Mouse (Mus musculus): ENCODE measurements around the gene Tmem179. TPM values are rescaled to one million over a fixed set of nuclear protein-coding genes. Genes with fewer than 3 reads are reported as not detected.

Gene Tmem179
- polyA plus RNA-seq, 1 experiment from 2014 or later: not detected

DNA sequence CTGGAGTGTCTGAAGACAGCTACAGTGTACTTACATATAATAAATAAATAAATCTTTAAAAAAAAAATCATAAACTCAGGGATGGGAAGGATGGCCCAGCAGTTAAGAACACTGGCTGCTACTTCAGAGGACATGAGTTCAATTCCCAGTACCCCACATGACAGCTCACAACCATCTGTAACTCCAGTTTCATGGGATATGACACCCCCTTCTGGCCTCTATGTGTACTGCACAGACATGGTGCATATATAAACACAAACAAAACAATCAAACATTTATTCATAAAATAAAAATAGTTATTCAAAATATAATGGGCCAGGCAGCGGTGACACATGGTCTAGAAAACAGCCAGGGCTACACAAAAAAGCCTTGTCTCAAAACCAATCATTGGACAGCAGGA is 32.7 kb upstream of the Tmem179 start:
- ATAC-seq (no peak), DNase-seq (ENCODE audit: low spot score) (no peak)
- Histone ChIP-seq H3K27me3 (replicated peaks; ENCODE audit: insufficient read depth, low read length) (no peaks in the 10 kb centered on the region), H3K36me3 (ENCODE audit: insufficient read depth, low read length) (no peaks in the 10 kb centered on the region), H3K4me1 (ENCODE audit: insufficient read depth, low read depth, low read length) (no peaks in the 10 kb centered on the region), H3K4me3 (ENCODE audit: low read depth, low read length) (no peak overlapping the region), H3K27ac (ENCODE audit: low read length) (no peak overlapping the region), H3K4me2 (replicated peaks; ENCODE audit: low read depth, low read length) (no peak overlapping the region), H3K9me3 (ENCODE audit: low read length) (no peaks in the 10 kb centered on the region), H3K9ac (replicated peaks; ENCODE audit: low read depth) (no peak overlapping the region)
- 86% methylated on average over 1 of the region's 1 CpGs for WGBS
- TF ChIP-seq CTCF (IDR thresholded peaks at IDR 0.05) (no peak), EP300 (IDR thresholded peaks at IDR 0.05) (no peak)

DNA sequence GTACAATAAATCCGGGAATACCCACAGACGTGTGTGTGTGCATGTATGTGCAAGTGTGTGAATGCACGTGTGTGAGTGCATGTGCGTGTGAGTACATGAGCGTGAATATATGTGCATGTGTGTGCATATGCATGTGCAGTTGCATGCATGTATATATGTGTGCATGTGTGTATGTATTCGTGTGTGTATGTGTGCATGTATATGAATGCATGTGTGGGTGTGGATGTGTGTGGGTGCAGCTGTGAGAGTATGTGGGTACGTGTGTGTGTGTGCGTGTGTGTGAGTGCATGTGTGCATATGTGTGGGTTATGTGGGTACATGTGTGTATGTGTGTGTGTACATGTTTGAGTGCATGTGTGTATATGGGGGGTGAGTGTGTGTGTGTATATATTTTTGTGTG is 29.6 kb upstream of the Tmem179 start:
- Histone ChIP-seq H3K4me3 (ENCODE audit: low read depth, low read length) (no peak overlapping the region), H3K4me2 (replicated peaks; ENCODE audit: low read depth, low read length) (no peak overlapping the region), H3K27me3 (replicated peaks; ENCODE audit: insufficient read depth, low read length) (no peaks in the 10 kb centered on the region), H3K27ac (ENCODE audit: low read length) (no peak overlapping the region), H3K4me1 (ENCODE audit: insufficient read depth, low read depth, low read length) (no peaks in the 10 kb centered on the region), H3K9ac (replicated peaks; ENCODE audit: low read depth) (no peak overlapping the region), H3K36me3 (ENCODE audit: insufficient read depth, low read length) (no peaks in the 10 kb centered on the region), H3K9me3 (ENCODE audit: low read length) (no peaks in the 10 kb centered on the region)
- no peak for TF ChIP-seq EP300 (IDR thresholded peaks at IDR 0.05)
- no peak for TF ChIP-seq CTCF (IDR thresholded peaks at IDR 0.05)
- DNase-seq (ENCODE audit: low spot score): no peak
- 91% methylated on average over 8 of the region's 8 CpGs for WGBS
- no peak for ATAC-seq

DNA sequence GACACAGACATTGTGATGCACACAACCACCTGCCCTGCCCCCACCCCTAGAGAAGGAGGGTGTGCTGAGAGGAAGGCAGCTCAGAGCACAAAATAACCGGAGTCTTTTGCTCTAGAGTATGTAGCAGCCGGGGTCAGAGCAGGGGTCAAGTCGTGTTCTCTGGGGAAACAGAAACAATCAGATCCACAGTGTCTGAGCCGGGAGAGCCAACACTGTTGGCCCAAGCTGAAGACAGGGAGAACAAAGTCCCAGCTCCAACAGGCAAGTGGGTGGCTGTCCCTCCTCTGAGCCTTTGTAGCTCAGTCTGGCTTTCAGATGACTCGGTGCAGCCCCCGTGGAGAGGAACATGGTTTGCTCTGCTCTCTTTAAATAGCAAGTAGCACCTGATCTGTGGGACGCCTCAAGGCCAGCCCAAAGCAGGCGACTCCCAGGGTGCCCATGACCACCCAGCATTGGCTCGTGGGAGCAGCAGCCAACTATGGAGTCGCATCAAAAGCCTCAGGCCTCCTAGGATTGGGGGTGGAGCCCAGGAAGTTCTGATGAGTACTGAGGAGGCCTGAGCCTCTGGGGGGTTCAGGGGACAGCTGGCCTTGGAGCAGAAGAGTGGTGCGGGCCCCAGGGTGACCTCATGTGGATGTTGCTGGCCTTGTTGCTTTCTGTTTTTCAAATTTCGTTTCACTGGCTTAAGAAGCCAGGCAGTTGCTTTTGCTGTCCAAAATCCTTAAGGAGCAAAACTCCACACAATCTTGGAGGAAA is 28.6 kb upstream of the Tmem179 start:
- ATAC-seq: no peak
- DNase-seq (ENCODE audit: low spot score): no peak
- WGBS: 38% methylated on average over 12 of the region's 12 CpGs
- H3K9ac ChIP-seq (replicated peaks; ENCODE audit: low read depth): no peak overlapping the region
- H3K36me3 ChIP-seq (ENCODE audit: insufficient read depth, low read length): no peaks in the 10 kb centered on the region
- no peak overlapping the region for H3K4me3 ChIP-seq (ENCODE audit: low read depth, low read length)
- no peak overlapping the region for H3K27ac ChIP-seq (ENCODE audit: low read length)
- H3K27me3 ChIP-seq (replicated peaks; ENCODE audit: insufficient read depth, low read length): no peaks in the 10 kb centered on the region
- no peaks in the 10 kb centered on the region for H3K9me3 ChIP-seq (ENCODE audit: low read length)
- TF ChIP-seq CTCF (IDR thresholded peaks at IDR 0.05): no peak
- no peaks in the 10 kb centered on the region for H3K4me1 ChIP-seq (ENCODE audit: insufficient read depth, low read depth, low read length)
- H3K4me2 ChIP-seq (replicated peaks; ENCODE audit: low read depth, low read length): no peak overlapping the region

DNA sequence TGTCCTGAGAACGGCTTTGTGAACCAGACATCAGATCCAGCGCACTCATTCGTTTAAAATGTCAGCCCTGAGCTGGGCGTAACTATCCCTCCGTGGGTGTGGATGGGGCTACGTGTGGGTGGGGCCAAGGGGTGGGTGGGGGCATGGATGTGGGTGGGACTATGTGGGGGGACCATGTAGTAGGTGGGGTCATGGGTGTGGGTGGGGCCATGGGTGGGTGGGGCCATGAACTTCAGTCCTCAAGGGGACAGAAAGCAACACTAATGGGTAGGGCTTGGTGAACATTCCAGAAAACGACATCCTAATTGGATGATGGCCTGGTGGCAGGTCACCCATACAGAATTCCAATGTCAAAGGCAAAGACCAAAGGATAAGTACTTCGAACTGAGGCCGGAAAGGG is 27.4 kb upstream of the Tmem179 start:
- Histone ChIP-seq H3K4me2 (replicated peaks; ENCODE audit: low read depth, low read length) (no peak overlapping the region), H3K4me1 (ENCODE audit: insufficient read depth, low read depth, low read length) (no peaks in the 10 kb centered on the region), H3K27ac (ENCODE audit: low read length) (no peak overlapping the region), H3K9ac (replicated peaks; ENCODE audit: low read depth) (no peak overlapping the region), H3K4me3 (ENCODE audit: low read depth, low read length) (no peak overlapping the region), H3K27me3 (replicated peaks; ENCODE audit: insufficient read depth, low read length) (no peaks in the 10 kb centered on the region), H3K36me3 (ENCODE audit: insufficient read depth, low read length) (no peaks in the 10 kb centered on the region), H3K9me3 (ENCODE audit: low read length) (no peaks in the 10 kb centered on the region)
- no peak for DNase-seq (ENCODE audit: low spot score)
- WGBS: 68% methylated on average over 9 of the region's 9 CpGs
- no peak for TF ChIP-seq CTCF (IDR thresholded peaks at IDR 0.05)
- TF ChIP-seq EP300 (IDR thresholded peaks at IDR 0.05): no peak
- ATAC-seq: no peak

DNA sequence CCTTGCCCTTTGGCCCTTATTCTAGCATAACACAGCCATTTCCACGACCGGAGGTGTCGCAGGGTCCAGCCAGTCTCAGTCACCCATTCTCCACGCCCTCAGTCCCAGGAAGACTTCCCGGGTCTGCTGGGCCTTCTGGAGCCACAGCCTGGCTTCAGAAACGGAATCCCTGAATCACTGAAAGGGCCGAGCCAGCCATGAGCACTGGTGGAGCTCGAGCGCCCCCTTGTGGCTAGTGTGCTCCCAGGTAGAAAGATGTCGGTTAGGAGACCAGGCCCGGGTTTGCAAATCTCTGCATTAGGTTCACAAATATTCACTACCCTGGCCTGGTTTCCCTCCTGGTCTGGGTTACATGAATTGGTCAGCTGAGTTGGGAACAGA is 26.4 kb upstream of the Tmem179 start:
- peak; percentile 96 for TF ChIP-seq CTCF (IDR thresholded peaks at IDR 0.05)
- no peak for TF ChIP-seq EP300 (IDR thresholded peaks at IDR 0.05)
- no peak overlapping the region for H3K9ac ChIP-seq (replicated peaks; ENCODE audit: low read depth)
- H3K4me3 ChIP-seq (ENCODE audit: low read depth, low read length): no peak overlapping the region
- H3K36me3 ChIP-seq (ENCODE audit: insufficient read depth, low read length): no peaks in the 10 kb centered on the region
- H3K27ac ChIP-seq (ENCODE audit: low read length): no peak overlapping the region
- WGBS: 10% methylated on average over 11 of the region's 11 CpGs
- peak; percentile 58 for ATAC-seq
- H3K27me3 ChIP-seq (replicated peaks; ENCODE audit: insufficient read depth, low read length): no peaks in the 10 kb centered on the region
- DNase-seq (ENCODE audit: low spot score): peak; percentile 86
- H3K9me3 ChIP-seq (ENCODE audit: low read length): no peaks in the 10 kb centered on the region
- no peak overlapping the region for H3K4me2 ChIP-seq (replicated peaks; ENCODE audit: low read depth, low read length)
- no peaks in the 10 kb centered on the region for H3K4me1 ChIP-seq (ENCODE audit: insufficient read depth, low read depth, low read length)

DNA sequence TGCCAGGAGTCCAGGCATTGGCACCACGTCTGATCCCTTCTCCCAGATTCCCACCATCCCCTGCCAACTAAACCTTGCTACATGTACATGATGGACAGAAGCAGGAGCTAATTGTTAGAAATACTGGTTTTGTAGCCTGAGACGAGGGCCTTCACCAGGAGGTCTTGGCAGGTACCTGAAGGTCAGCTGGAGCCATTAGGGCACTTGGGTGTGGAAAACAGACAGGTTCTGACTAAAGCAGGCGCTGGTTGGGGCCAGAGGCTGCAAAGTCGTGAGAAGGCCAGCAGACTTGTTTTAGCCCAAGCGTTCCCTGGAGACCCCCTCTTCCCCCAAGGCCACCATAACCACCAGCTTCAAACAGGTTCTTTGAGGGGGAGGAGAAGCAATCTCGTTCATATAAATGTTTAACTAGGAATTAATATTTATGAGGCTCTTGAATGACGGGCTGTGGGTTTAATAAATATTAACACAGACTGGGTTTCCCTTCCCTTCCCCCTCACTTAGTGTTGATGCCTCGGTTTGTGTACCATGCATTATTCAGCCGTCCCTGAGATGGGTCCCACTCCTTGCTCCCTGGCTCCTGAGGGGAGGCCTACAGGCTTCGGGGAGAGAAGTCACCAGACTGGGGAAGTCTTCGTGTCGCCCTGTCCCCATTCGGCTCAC is 25.8 kb upstream of the Tmem179 start:
- Histone ChIP-seq H3K27ac (ENCODE audit: low read length) (no peak overlapping the region), H3K9me3 (ENCODE audit: low read length) (no peaks in the 10 kb centered on the region), H3K36me3 (ENCODE audit: insufficient read depth, low read length) (no peaks in the 10 kb centered on the region), H3K4me2 (replicated peaks; ENCODE audit: low read depth, low read length) (no peak overlapping the region), H3K4me3 (ENCODE audit: low read depth, low read length) (no peak overlapping the region), H3K9ac (replicated peaks; ENCODE audit: low read depth) (no peak overlapping the region), H3K27me3 (replicated peaks; ENCODE audit: insufficient read depth, low read length) (no peaks in the 10 kb centered on the region), H3K4me1 (ENCODE audit: insufficient read depth, low read depth, low read length) (no peaks in the 10 kb centered on the region)
- TF ChIP-seq EP300 (IDR thresholded peaks at IDR 0.05) (no peak), CTCF (IDR thresholded peaks at IDR 0.05) (no peak)
- 64% methylated on average over 13 of the region's 13 CpGs for WGBS
- DNase-seq (ENCODE audit: low spot score): no peak
- no peak; the same call in 1 of the 2 replicates for ATAC-seq

Data from lung, postnatal 0 days (tissue).